ENCODE assay signal across 8 mouse cellular contexts in genomic region chr8:54153240-54153639, GRCm38 (mm10).
DNase-seq lines count a peak whose midpoint lies in the region; ATAC-seq and TF ChIP-seq lines count a peak whose summit lies in the region.

No protein-coding gene starts in this region.

- no peak overlapping the region for H3K4me3 ChIP-seq in heart, embryonic 12.5 days
- no peak overlapping the region for H3K4me3 ChIP-seq in embryonic facial prominence, embryonic 14.5 days (ENCODE audit: low read depth, low read length)
- no peak overlapping the region for H3K4me3 ChIP-seq in stomach, postnatal 0 days (ENCODE audit: low read depth, low read length)

- H3K27me3 ChIP-seq in heart, embryonic 12.5 days (replicated peaks) = no peaks in the 10 kb centered on the region
- no peaks in the 10 kb centered on the region for H3K27me3 ChIP-seq in embryonic facial prominence, embryonic 14.5 days (replicated peaks; ENCODE audit: control insufficient read depth, insufficient read depth, low read length)
- H3K27me3 ChIP-seq in stomach, postnatal 0 days (ENCODE audit: control insufficient read depth, insufficient read depth, low read length) = no peaks in the 10 kb centered on the region

- no peak overlapping the region for H3K4me2 ChIP-seq in heart, embryonic 12.5 days
- H3K4me2 ChIP-seq in embryonic facial prominence, embryonic 14.5 days (ENCODE audit: low read depth, low read length) = no peak overlapping the region
- H3K4me2 ChIP-seq in stomach, postnatal 0 days (replicated peaks; ENCODE audit: low read depth) = no peak overlapping the region

- H3K27ac ChIP-seq in heart, embryonic 12.5 days (ENCODE audit: poor library complexity, severe bottlenecking) = no peak overlapping the region
- no peak overlapping the region for H3K27ac ChIP-seq in embryonic facial prominence, embryonic 14.5 days (replicated peaks; ENCODE audit: low read depth, low read length)
- no peak overlapping the region for H3K27ac ChIP-seq in stomach, postnatal 0 days (replicated peaks)

- H3K9ac ChIP-seq in heart, embryonic 12.5 days = no peak overlapping the region
- H3K9ac ChIP-seq in embryonic facial prominence, embryonic 14.5 days (ENCODE audit: low read depth, low read length) = no peak overlapping the region
- no peak overlapping the region for H3K9ac ChIP-seq in stomach, postnatal 0 days (ENCODE audit: low read length)

- H3K36me3 ChIP-seq in heart, embryonic 12.5 days = no peaks in the 10 kb centered on the region
- H3K36me3 ChIP-seq in embryonic facial prominence, embryonic 14.5 days (ENCODE audit: control insufficient read depth, insufficient read depth, low read length) = no peaks in the 10 kb centered on the region
- no peaks in the 10 kb centered on the region for H3K36me3 ChIP-seq in stomach, postnatal 0 days (ENCODE audit: control insufficient read depth, insufficient read depth, low read length)

- ATAC-seq in heart, embryonic 12.5 days (ENCODE audit: insufficient number of reproducible peaks, low FRiP score) = no peak
- ATAC-seq in embryonic facial prominence, embryonic 14.5 days (ENCODE audit: low read depth) = no peak
- ATAC-seq in stomach, postnatal 0 days (ENCODE audit: low FRiP score, low TSS enrichment) = no peak

- TF ChIP-seq CTCF in stomach, postnatal 0 days (IDR thresholded peaks at IDR 0.05; ENCODE audit: low read depth) = peak; percentile 68

- 51% methylated on average over 4 of the region's 4 CpGs for WGBS in heart, embryonic 12.5 days
- WGBS in embryonic facial prominence, embryonic 14.5 days = 47% methylated on average over 4 of the region's 4 CpGs
- WGBS in stomach, postnatal 0 days = 56% methylated on average over 4 of the region's 4 CpGs

- peak; percentile 5 to 12 for DNase-seq in heart, adult 9 months (ENCODE audit: low spot score in 2 of 2)
- peak; percentile 26 for DNase-seq in A20 (ENCODE audit: low read depth, low spot score)
- DNase-seq in adrenal gland, adult 8-10 months = peak; percentile 18
- DNase-seq in embryonic facial prominence, embryonic 14.5 days (ENCODE audit: low spot score) = peak; percentile 30
- DNase-seq in kidney, postnatal 14 days = peak; percentile 64
- DNase-seq in lung, postnatal 14 days = peak; percentile 75
- DNase-seq in stomach, postnatal 0 days (ENCODE audit: low spot score) = peak; percentile 33

- TF ChIP-seq EP300 in stomach, postnatal 0 days (optimal IDR thresholded peaks at IDR 0.05) = no peak

- H3K9me3 ChIP-seq in heart, embryonic 12.5 days (replicated peaks) = no peaks in the 10 kb centered on the region
- H3K9me3 ChIP-seq in embryonic facial prominence, embryonic 14.5 days (ENCODE audit: control insufficient read depth, low read length) = no peaks in the 10 kb centered on the region
- no peaks in the 10 kb centered on the region for H3K9me3 ChIP-seq in stomach, postnatal 0 days (ENCODE audit: control insufficient read depth, low read length)

- H3K4me1 ChIP-seq in heart, embryonic 12.5 days (replicated peaks) = no peaks in the 10 kb centered on the region
- H3K4me1 ChIP-seq in embryonic facial prominence, embryonic 14.5 days (ENCODE audit: control insufficient read depth, insufficient read depth, low read length) = no peaks in the 10 kb centered on the region
- H3K4me1 ChIP-seq in stomach, postnatal 0 days (replicated peaks; ENCODE audit: control insufficient read depth, insufficient read depth) = no peaks in the 10 kb centered on the region

Comparison
In these comparisons a context has a peak if more than half of its experiments do, and no peak if none do; other contexts are left out.
1. DNase-seq: peak in every context shown above with its lines; median percentile 75 in lung, postnatal 14 days; 64 in kidney, postnatal 14 days; 33 in stomach, postnatal 0 days; 30 in embryonic facial prominence, embryonic 14.5 days; 26 in A20; 18 in adrenal gland, adult 8-10 months; 8 in heart, adult 9 months.